Mouse (Mus musculus) CH12.LX (cell line): Measurements from ENCODE around the gene Atg101. TPM values are rescaled to one million over a fixed set of nuclear protein-coding genes. Genes with fewer than 3 reads are reported as not detected.

Source experiments
- DNase-seq: peaks from one replicate; pipeline ENCODE4 v3.0.0-alpha.2; 2013; ENCODE audit errors: extremely low read depth
- H3K27ac ChIP-seq: 2 replicates; pipeline ENCODE4 v1.5.1; 2012; ENCODE audit warnings: low read depth, mild to moderate bottlenecking, control low read depth, moderate library complexity; ENCODE audit not compliant: insufficient read depth
- H3K27me3 ChIP-seq: replicated peaks from 2 replicates; pipeline ENCODE3; 2012; ENCODE audit warnings: inconsistent platforms
- H3K36me3 ChIP-seq, 2 experiments: replicated peaks in 1 of 2; 2 replicates each; pipeline versions ENCODE3 to v1.6.1; 2012; ENCODE audit warnings: inconsistent platforms in 1 of 2, low read length in 1 of 2, mild to moderate bottlenecking in 1 of 2, mixed read lengths in 1 of 2, moderate library complexity in 1 of 2; ENCODE audit not compliant: control insufficient read depth in 1 of 2, insufficient read depth in 1 of 2
- H3K4me1 ChIP-seq, 2 experiments: 2 replicates each; pipeline ENCODE4 v1.6.1; 2012; ENCODE audit warnings: inconsistent platforms in 1 of 2, moderate library complexity in 1 of 2; ENCODE audit not compliant: insufficient read depth in 2 of 2, control insufficient read depth in 1 of 2
- H3K4me2 ChIP-seq: 2 replicates; pipeline ENCODE4 v1.6.1; 2012; ENCODE audit warnings: low read depth, mild to moderate bottlenecking, control low read depth; ENCODE audit not compliant: poor library complexity, insufficient read depth, severe bottlenecking
- H3K4me3 ChIP-seq, 3 experiments: fragments of 150-350 bp in 1 of 3; sonication (generic) in 1 of 3; replicated peaks in 1 of 3; 2 replicates each; pipeline versions ENCODE3 to v1.5.1; 2011 to 2012; ENCODE audit warnings: low read depth in 2 of 3, low read length in 2 of 3, mild to moderate bottlenecking in 2 of 3, moderate library complexity in 2 of 3, control low read depth in 1 of 3, improper control_type of control experiment in 1 of 3, inconsistent platforms in 1 of 3, mixed read lengths in 1 of 3; ENCODE audit not compliant: poor library complexity in 1 of 3
- H3K79me2 ChIP-seq: replicated peaks from 2 replicates; pipeline ENCODE4 v1.6.1; 2012; ENCODE audit warnings: mild to moderate bottlenecking, moderate library complexity; ENCODE audit not compliant: control insufficient read depth, poor library complexity, insufficient read depth, severe bottlenecking; ENCODE audit errors: extremely low read depth
- H3K9ac ChIP-seq: 2 replicates; pipeline ENCODE4 v1.6.1; 2012; ENCODE audit warnings: low read depth, mild to moderate bottlenecking, control low read depth, moderate library complexity; ENCODE audit not compliant: insufficient read depth
- H3K9me3 ChIP-seq: replicated peaks from 2 replicates; pipeline ENCODE3; 2012; ENCODE audit warnings: low read length, inconsistent platforms, mixed read lengths
- CHD1 ChIP-seq: IDR thresholded peaks from 2 replicates; pipeline ENCODE4 v1.6.1; 2012; ENCODE audit warnings: low read depth, low read length, improper control_type of control experiment, inconsistent platforms
- CTCF ChIP-seq, 2 experiments: IDR thresholded peaks in 1 of 2; conservative IDR thresholded peaks in 1 of 2; 2 replicates each; pipeline ENCODE4 v1.5.1; 2011 to 2012; ENCODE audit warnings: low read depth in 2 of 2, low read length in 2 of 2, improper control_type of control experiment in 1 of 2, inconsistent platforms in 1 of 2, mild to moderate bottlenecking in 1 of 2, moderate library complexity in 1 of 2
- ELF1 ChIP-seq: IDR thresholded peaks from 2 replicates; pipeline ENCODE4 v1.6.1; 2014; ENCODE audit warnings: low read depth, mild to moderate bottlenecking, inconsistent platforms, low read length, improper control_type of control experiment
- EP300 ChIP-seq: IDR thresholded peaks from 2 replicates; pipeline ENCODE4 v1.6.1; 2011; ENCODE audit warnings: low read length, improper control_type of control experiment
- ETS1 ChIP-seq: conservative IDR thresholded peaks from 2 replicates; pipeline ENCODE4 v1.6.1; 2012; ENCODE audit warnings: low read depth, mild to moderate bottlenecking, inconsistent platforms, low read length, improper control_type of control experiment, moderate library complexity
- GABPA ChIP-seq: IDR thresholded peaks from 2 replicates; pipeline ENCODE4 v1.6.1; 2012; ENCODE audit warnings: low read depth, low read length, improper control_type of control experiment, inconsistent platforms; ENCODE audit not compliant: insufficient replicate concordance
- HCFC1 ChIP-seq: IDR thresholded peaks from 2 replicates; pipeline ENCODE4 v1.6.1; 2012; ENCODE audit warnings: low read depth, mild to moderate bottlenecking, inconsistent platforms, low read length, improper control_type of control experiment
- IRF4 ChIP-seq: IDR thresholded peaks from 2 replicates; pipeline ENCODE4 v1.6.1; 2014; ENCODE audit warnings: low read depth, mild to moderate bottlenecking, inconsistent platforms, low read length, improper control_type of control experiment
- JUN ChIP-seq: IDR thresholded peaks from 2 replicates; pipeline ENCODE4 v1.6.1; 2011; ENCODE audit warnings: low read depth, mild to moderate bottlenecking, low read length, improper control_type of control experiment, moderate library complexity; ENCODE audit not compliant: insufficient read depth
- JUND ChIP-seq: conservative IDR thresholded peaks from 2 replicates; pipeline ENCODE4 v1.6.1; 2011; ENCODE audit warnings: low read depth, low read length, improper control_type of control experiment
- KAT2A ChIP-seq: IDR thresholded peaks from 2 replicates; pipeline ENCODE4 v1.6.1; 2012; ENCODE audit warnings: low read length, improper control_type of control experiment, inconsistent platforms; ENCODE audit not compliant: insufficient replicate concordance
- MAX ChIP-seq: IDR thresholded peaks from 2 replicates; pipeline ENCODE4 v1.6.1; 2011; ENCODE audit warnings: low read length, improper control_type of control experiment
- MAZ ChIP-seq: IDR thresholded peaks from 2 replicates; pipeline ENCODE4 v1.6.1; 2012; ENCODE audit warnings: low read depth, mild to moderate bottlenecking, inconsistent platforms, low read length, improper control_type of control experiment, moderate library complexity
- MEF2A ChIP-seq: IDR thresholded peaks from 2 replicates; pipeline ENCODE4 v1.6.1; 2014; ENCODE audit warnings: low read depth, mild to moderate bottlenecking, inconsistent platforms, low read length, improper control_type of control experiment, borderline replicate concordance
- MYC ChIP-seq: IDR thresholded peaks from 2 replicates; pipeline ENCODE4 v1.6.1; 2011; ENCODE audit warnings: low read depth, mild to moderate bottlenecking, improper control_type of control experiment, low read length
- NELFE ChIP-seq: IDR thresholded peaks from 2 replicates; pipeline ENCODE4 v1.6.1; 2011; ENCODE audit warnings: low read depth, low read length, improper control_type of control experiment
- NRF1 ChIP-seq: IDR thresholded peaks from 2 replicates; pipeline ENCODE4 v1.6.1; 2014; ENCODE audit warnings: low read depth, mild to moderate bottlenecking, inconsistent platforms, low read length, improper control_type of control experiment, moderate library complexity
- PAX5 ChIP-seq: IDR thresholded peaks from 2 replicates; pipeline ENCODE4 v1.6.1; 2012; ENCODE audit warnings: low read length, inconsistent platforms, mixed read lengths
- POLR2A ChIP-seq: IDR thresholded peaks from 2 replicates; pipeline ENCODE4 v1.6.1; 2011; ENCODE audit warnings: low read depth, mild to moderate bottlenecking, improper control_type of control experiment, low read length
- POLR2AphosphoS2 ChIP-seq: IDR thresholded peaks from 2 replicates; pipeline ENCODE4 v1.6.1; 2011; ENCODE audit warnings: low read depth, low read length, improper control_type of control experiment
- RAD21 ChIP-seq: IDR thresholded peaks from 2 replicates; pipeline ENCODE4 v1.6.1; 2011; ENCODE audit warnings: low read depth, mild to moderate bottlenecking, low read length, improper control_type of control experiment, moderate library complexity
- RCOR1 ChIP-seq: conservative IDR thresholded peaks from 2 replicates; pipeline ENCODE4 v1.6.1; 2012; ENCODE audit warnings: low read depth, mild to moderate bottlenecking, inconsistent platforms, low read length, improper control_type of control experiment
- SIN3A ChIP-seq: IDR thresholded peaks from 2 replicates; pipeline ENCODE4 v1.6.1; 2012; ENCODE audit warnings: low read length, improper control_type of control experiment, inconsistent platforms
- SMC3 ChIP-seq: IDR thresholded peaks from 2 replicates; pipeline ENCODE4 v1.6.1; 2011; ENCODE audit warnings: low read depth, low read length, improper control_type of control experiment
- TBP ChIP-seq: conservative IDR thresholded peaks from 2 replicates; pipeline ENCODE4 v1.6.1; 2011; ENCODE audit warnings: low read depth, low read length, improper control_type of control experiment
- TCF12 ChIP-seq: IDR thresholded peaks from 2 replicates; pipeline ENCODE4 v1.6.1; 2014; ENCODE audit warnings: low read depth, mild to moderate bottlenecking, inconsistent platforms, low read length, improper control_type of control experiment
- UBTF ChIP-seq: IDR thresholded peaks from 2 replicates; pipeline ENCODE4 v1.6.1; 2012; ENCODE audit warnings: low read depth, mild to moderate bottlenecking, inconsistent platforms, low read length, improper control_type of control experiment, moderate library complexity
- USF1 ChIP-seq: IDR thresholded peaks from 2 replicates; pipeline ENCODE4 v1.6.1; 2014; ENCODE audit warnings: low read depth, mild to moderate bottlenecking, inconsistent platforms, low read length, improper control_type of control experiment
- USF2 ChIP-seq: conservative IDR thresholded peaks from 2 replicates; pipeline ENCODE4 v1.6.1; 2011; ENCODE audit warnings: low read depth, low read length, improper control_type of control experiment
- ZC3H11A ChIP-seq: IDR thresholded peaks from 2 replicates; pipeline ENCODE4 v1.6.1; 2012; ENCODE audit warnings: low read depth, mild to moderate bottlenecking, inconsistent platforms, low read length, improper control_type of control experiment
- ZKSCAN1 ChIP-seq: IDR thresholded peaks from 2 replicates; pipeline ENCODE4 v1.6.1; 2012; ENCODE audit warnings: low read depth, inconsistent platforms, low read length, improper control_type of control experiment, borderline replicate concordance
- ZNF384 ChIP-seq: IDR thresholded peaks from 2 replicates; pipeline ENCODE4 v1.6.1; 2012; ENCODE audit warnings: low read depth, low read length, improper control_type of control experiment, inconsistent platforms
- dilution Hi-C: fragments of 300-500 bp; cut with MboI; formaldehyde crosslinking; loops from 2 replicates; pipeline ENCODE4 v1.14.3; 2020; ENCODE audit warnings: low sequenced_read_pairs; ENCODE audit not compliant: extremely low pct_unique_long_range_greater_than_20kb, extremely low pct_ligation_motif_present
- in situ Hi-C: fragments of 300-500 bp; cut with MboI; formaldehyde crosslinking; loops from 3 replicates; pipeline ENCODE4 v1.14.3; 2019; ENCODE audit warnings: low sequenced_read_pairs, low pct_ligation_motif_present, low pct_unique_long_range_greater_than_20kb, mixed read lengths
- polyA plus RNA-seq: library from polyadenylated mRNA; unstranded; fragments of >175 nt; gene quantifications from 2 replicates; pipeline ENCODE4 v1.2.1, GENCODE M21; 2012; ENCODE audit warnings: low read depth; ENCODE audit not compliant: insufficient read length
- total RNA-seq, 2 experiments: library from RNA; depleted of rRNA; stranded (reverse); fragments of 300-350 nt in 1 of 2; fragments of >200 nt in 1 of 2; gene quantifications; 2 replicates each; pipeline ENCODE4 v1.2.3; 2012 to 2014

The Atg101 gene
- total and polyA plus RNA-seq, 3 experiments: 49.1 to 61.3 (median 58.8) TPM

DNA sequence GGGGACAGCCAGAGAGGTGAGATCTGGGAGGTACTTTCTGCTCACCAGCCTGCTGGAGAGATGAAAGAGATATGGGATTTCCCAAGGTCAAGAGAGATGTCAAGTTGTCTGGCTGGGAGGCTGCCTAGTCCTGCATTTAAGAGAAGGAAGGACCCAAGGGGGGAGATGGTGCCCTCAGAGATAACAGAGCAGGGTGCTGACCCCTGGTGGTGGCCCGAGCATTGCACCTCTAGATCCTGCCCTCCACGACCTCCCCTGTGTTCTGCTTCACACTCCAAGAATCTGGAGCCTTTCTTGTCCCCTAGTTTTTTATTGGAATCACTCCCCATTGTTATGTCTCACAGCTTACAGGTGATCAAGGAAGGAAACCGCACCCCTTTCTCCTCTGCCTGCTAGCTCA is 47.2 kb upstream of the Atg101 start:
- dilution Hi-C loops: no loop called here

DNA sequence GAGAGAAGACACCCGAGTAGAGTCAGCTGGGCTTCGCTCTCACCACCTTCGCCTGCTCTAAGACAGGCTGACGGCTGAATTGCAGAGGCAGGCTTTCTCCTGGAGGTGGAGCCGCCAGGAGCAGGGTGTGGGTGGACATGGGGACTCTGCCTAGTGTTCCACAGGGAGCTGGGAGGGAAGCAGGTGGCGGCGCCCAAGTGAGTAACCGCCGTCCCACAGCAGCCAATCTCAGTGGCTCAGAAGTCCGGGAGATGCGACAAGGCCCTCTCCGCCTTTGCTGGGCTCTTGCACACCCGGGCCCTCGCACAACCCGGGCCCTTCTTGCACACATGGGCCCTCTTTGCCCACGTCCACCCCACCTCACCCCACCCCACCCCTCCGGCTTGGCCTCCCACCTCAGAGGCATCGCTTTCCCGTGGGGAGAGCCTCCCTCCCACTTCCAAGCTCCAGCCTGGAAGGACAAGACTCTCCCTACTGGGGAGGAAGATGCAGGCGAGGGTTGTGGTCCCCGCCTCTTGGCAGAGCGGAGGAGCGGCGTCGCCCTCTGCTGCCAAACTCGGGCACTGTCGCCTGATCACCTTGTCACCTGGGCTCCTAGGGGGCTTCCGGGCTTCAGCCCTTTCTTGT is 45.1 kb upstream of the Atg101 start:
- dilution Hi-C loops (no loop called here), in situ Hi-C loops (no loop called here)
- no peak overlapping the region for H3K4me2 ChIP-seq
- peaks cover 28% of the 10 kb centered on the region for H3K27me3 ChIP-seq
- no peaks in the 10 kb centered on the region for H3K9me3 ChIP-seq
- no peak overlapping the region for H3K27ac ChIP-seq
- H3K9ac ChIP-seq: no peak overlapping the region
- no peaks in the 10 kb centered on the region for H3K36me3 ChIP-seq
- DNase-seq: peak; percentile 58
- H3K79me2 ChIP-seq: no peaks in the 10 kb centered on the region
- no peak overlapping the region for H3K4me3 ChIP-seq
- peaks cover 2 to 52% of the 10 kb centered on the region in 2 experiments; a peak in 3 of 4 replicates for H3K4me1 ChIP-seq
- TF ChIP-seq EP300 (no peak), CTCF (conservative IDR thresholded peaks at IDR 0.05 in 1 of 2, IDR thresholded peaks at IDR 0.05 in 1 of 2; ENCODE audit: low read depth in 2 of 2, low read length in 2 of 2) (peak; percentile 14 to 85; a peak in 2 of 4 replicates), RCOR1 (no peak), RAD21 (peak; percentile 69), UBTF (no peak), IRF4 (no peak), ETS1 (no peak), NRF1 (no peak), MYC (no peak), POLR2AphosphoS2 (no peak), POLR2A (no peak), ZKSCAN1 (no peak), PAX5 (no peak), MAX (no peak), USF2 (no peak), ZNF384 (no peak), KAT2A (no peak), TCF12 (0 out of 2 replicates have a peak, but pooled peaks have one; percentile 24), CHD1 (no peak), MAZ (peak; percentile 64; the same call in 1 of the 2 replicates), SMC3 (peak; percentile 73), SIN3A (no peak), ELF1 (peak; percentile 55), HCFC1 (no peak), USF1 (no peak)

More for the DNA sequence above, 47.2 kb upstream of the Atg101 start:
- peaks cover 0 to 2% of the 10 kb centered on the region in 2 experiments for H3K36me3 ChIP-seq
- peak; percentile 78 for DNase-seq
- H3K4me2 ChIP-seq: no peak overlapping the region
- H3K27ac ChIP-seq: no peak overlapping the region
- in situ Hi-C loops: no loop called here
- H3K4me3 ChIP-seq: no peak overlapping the region
- H3K9ac ChIP-seq: no peak overlapping the region
- TF ChIP-seq JUN (no peak), EP300 (no peak), NRF1 (no peak), GABPA (no peak), POLR2AphosphoS2 (no peak), TCF12 (0 out of 2 replicates have a peak, but pooled peaks have one; percentile 26), SMC3 (peak; percentile 91), MEF2A (peak; percentile 48; the same call in 1 of the 2 replicates), TBP (no peak), ETS1 (no peak; the same call in 1 of the 2 replicates), CTCF (conservative IDR thresholded peaks at IDR 0.05 in 1 of 2, IDR thresholded peaks at IDR 0.05 in 1 of 2; ENCODE audit: low read depth in 2 of 2, low read length in 2 of 2) (peak; percentile 91 to 94), NELFE (no peak), MAZ (no peak), HCFC1 (no peak), ELF1 (no peak), RAD21 (peak; percentile 68), ZC3H11A (peak; percentile 30; the same call in 1 of the 2 replicates), MYC (no peak), JUND (no peak), USF2 (no peak; the same call in 1 of the 2 replicates)
- TF ChIP-seq, all 38 proteins: peak for 6
- peaks cover 24% of the 10 kb centered on the region for H3K27me3 ChIP-seq
- peaks cover 7 to 65% of the 10 kb centered on the region in 2 experiments for H3K4me1 ChIP-seq
- H3K79me2 ChIP-seq: no peaks in the 10 kb centered on the region
- no peaks in the 10 kb centered on the region for H3K9me3 ChIP-seq
